Mouse (Mus musculus): ENCODE measurements around the gene Vmn1r128. TPM values are rescaled to one million over a fixed set of nuclear protein-coding genes. Genes with fewer than 3 reads are reported as not detected.
"Not testable (repeated sequence)": the region's sequence is repeated elsewhere in the genome, so short reads cannot be mapped to it uniquely, and the experiment has no call there.

Vmn1r128 gene
- total RNA-seq (2021): not detected

DNA sequence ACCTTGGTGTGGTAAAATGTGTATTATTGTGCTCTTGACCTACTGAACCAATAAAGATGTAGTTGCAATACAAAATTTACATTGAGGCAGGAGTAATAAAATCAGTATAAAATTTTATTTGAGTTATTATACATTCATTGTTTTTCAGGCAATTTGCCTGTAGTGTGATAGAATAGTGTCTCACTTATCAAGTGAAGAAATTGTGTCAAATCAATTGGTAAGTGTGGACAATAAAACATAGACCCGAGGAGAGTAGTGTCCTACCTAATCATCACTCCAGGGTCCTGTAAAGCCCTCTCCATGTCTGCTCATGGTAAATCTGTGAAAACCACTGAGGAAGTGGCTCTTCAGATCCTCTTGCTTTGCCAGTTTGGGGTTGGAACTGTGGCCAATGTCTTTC lies at the start of gene Vmn1r128:
TSS of gene Vmn1r128 (plus strand) at position 301 of the 400 bp plus-strand sequence.
- intact Hi-C loops (cut with DNase I); DNase-seq (ENCODE audit: low spot score): not testable (repeated sequence)

DNA sequence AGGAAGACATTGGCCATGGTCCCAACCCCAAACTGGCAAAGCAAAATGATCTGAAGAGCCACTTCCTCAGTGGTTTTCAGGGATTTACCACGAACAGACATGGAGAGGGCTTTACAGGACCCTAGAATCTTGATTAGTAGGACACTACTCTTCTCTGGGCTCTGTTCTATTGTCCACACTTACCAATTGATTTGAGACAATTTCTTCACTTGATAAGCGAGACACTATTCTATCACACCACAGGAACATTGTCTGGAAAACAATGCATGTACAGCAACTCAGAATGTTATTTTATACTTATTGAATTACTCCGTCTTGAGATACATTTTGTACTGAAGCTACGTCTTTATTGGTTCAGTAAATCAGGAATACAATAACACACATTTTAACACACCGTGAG lies 47.8 kb upstream of the Vmn1r128 start, which contains the start of gene Vmn1r126:
TSS of gene Vmn1r126 (minus strand) at position 101 of the 400 bp plus-strand sequence.
- intact Hi-C loops (cut with DNase I); DNase-seq (ENCODE audit: low spot score): not testable (repeated sequence)

DNA sequence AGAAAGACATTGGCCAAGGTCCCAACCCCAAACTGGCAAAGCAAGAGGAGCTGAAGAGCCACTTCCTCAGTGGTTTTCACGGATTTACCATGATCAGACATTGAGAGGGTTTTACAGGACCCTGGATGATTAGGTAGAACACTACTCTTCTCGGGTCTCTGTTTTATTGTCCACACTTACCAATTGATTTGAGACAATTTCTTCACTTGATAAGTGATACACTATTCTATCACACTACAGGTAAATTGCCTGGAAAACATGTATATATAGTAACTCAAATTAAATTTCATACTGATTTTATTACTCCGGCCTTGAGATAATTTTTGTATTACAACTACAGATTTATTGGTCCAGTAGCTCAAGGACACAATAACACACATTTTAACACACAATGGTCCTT lies 29.4 kb upstream of the Vmn1r128 start, which contains the start of gene Vmn1r127:
TSS of gene Vmn1r127 (minus strand) at position 101 of the 400 bp plus-strand sequence.
- DNase-seq (ENCODE audit: low spot score); intact Hi-C loops (cut with DNase I): not testable (repeated sequence)

DNA sequence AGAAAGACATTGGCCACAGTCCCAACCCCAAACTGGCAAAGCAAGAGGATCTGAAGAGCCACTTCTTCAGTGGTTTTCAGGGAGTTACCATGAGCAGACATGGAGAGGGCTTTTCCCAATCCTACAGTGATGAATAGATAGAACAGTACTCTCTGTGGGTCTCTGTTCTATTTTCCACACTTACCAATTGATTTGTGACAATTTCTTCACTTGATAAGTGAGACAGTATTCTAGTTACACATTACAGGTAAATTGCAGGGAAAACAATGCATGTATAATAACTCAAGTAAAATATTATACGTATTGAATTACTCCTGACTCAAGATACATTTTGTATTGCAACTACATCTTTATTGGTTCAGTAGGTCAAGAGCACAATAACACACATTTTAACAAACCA lies 12.0 kb downstream of the Vmn1r128 start, which contains the start of gene Vmn1r129:
TSS of gene Vmn1r129 (minus strand) at position 101 of the 400 bp plus-strand sequence.
- DNase-seq (ENCODE audit: low spot score); intact Hi-C loops (cut with DNase I): not testable (repeated sequence)

Other genes starting within 250 kb of the Vmn1r128 start
- not detected for gene Vmn1r122, start 215.2 kb upstream of the Vmn1r128 start, total RNA-seq (2021)
- not detected for gene Vmn1r123, start 187.2 kb upstream of the Vmn1r128 start, total RNA-seq (2021)
- gene Gm5157, start 158.9 kb upstream of the Vmn1r128 start, total RNA-seq (2021): not detected
- not detected for gene Vmn1r124, start 88.8 kb upstream of the Vmn1r128 start, total RNA-seq (2021)
- not detected for gene Vmn1r125, start 77.2 kb upstream of the Vmn1r128 start, total RNA-seq (2021)
- gene Vmn1r126, start 47.9 kb upstream of the Vmn1r128 start, total RNA-seq (2021): not detected
- gene Vmn1r127, start 29.5 kb upstream of the Vmn1r128 start, total RNA-seq (2021): not detected
- not detected for gene Vmn1r129, start 11.9 kb downstream of the Vmn1r128 start, total RNA-seq (2021)
- gene Gm6882, start 83.4 kb downstream of the Vmn1r128 start, total RNA-seq (2021): not detected
- gene Vmn1r130, start 162.4 kb downstream of the Vmn1r128 start, total RNA-seq (2021): not detected
- not detected for gene Vmn1r131, start 196.7 kb downstream of the Vmn1r128 start, total RNA-seq (2021)